Mouse (Mus musculus): Measurements from ENCODE around the gene Scn5a. TPM values are rescaled to one million over a fixed set of nuclear protein-coding genes. Genes with fewer than 3 reads are reported as not detected.
A peak's percentile ranks its signal among the peaks of the same experiment; 100 is the strongest.

The Scn5a gene
- polyA plus RNA-seq, 1 experiment from 2014 or later: 0.10 TPM

DNA sequence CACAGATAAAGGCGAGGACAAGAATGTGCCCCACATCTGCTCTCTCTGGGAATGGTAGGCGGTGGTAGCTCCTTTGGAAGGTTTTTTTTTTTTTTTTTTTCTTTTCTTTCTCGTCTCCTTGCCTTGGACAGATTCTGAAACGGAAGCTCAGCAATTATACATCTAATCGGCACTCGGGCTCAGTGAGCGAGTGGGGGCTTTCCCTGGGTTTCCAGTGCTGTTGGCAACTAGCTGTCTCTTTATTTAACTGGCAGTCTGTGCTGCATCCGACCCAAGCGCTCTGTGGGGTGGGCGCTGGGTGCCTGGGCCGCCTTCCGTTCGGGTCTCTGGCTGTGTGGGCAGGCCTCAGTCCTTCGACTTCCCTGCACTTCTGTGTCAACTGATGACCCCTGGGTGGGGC is 5.8 kb downstream of the Scn5a start:
- WGBS: 52% methylated on average over 14 of the region's 14 CpGs
- no peak overlapping the region for H3K9ac ChIP-seq (replicated peaks; ENCODE audit: low read depth, low read length)
- H3K27me3 ChIP-seq (ENCODE audit: control insufficient read depth, insufficient read depth, low read length): peaks cover 26% of the 10 kb centered on the region
- H3K4me2 ChIP-seq (replicated peaks; ENCODE audit: low read depth, low read length): no peak overlapping the region
- no peak for ATAC-seq (ENCODE audit: insufficient number of reproducible peaks, insufficient read depth, low FRiP score, low read depth)
- no peaks in the 10 kb centered on the region for H3K9me3 ChIP-seq (ENCODE audit: control insufficient read depth, low read depth, low read length)
- H3K27ac ChIP-seq (ENCODE audit: low read length): no peak overlapping the region
- no peak overlapping the region for H3K4me3 ChIP-seq (ENCODE audit: low read depth, low read length)
- H3K36me3 ChIP-seq (ENCODE audit: control insufficient read depth, insufficient read depth, low read length): no peaks in the 10 kb centered on the region
- H3K4me1 ChIP-seq (ENCODE audit: control insufficient read depth, insufficient read depth, low read length): no peaks in the 10 kb centered on the region

GRCm38 (mm10) chr9:119571411-119571888 is 7.4 kb downstream of the Scn5a start:
- H3K27me3 ChIP-seq (ENCODE audit: control insufficient read depth, insufficient read depth, low read length): peaks cover 13% of the 10 kb centered on the region; the same call in 1 of the 2 replicates
- H3K27ac ChIP-seq (ENCODE audit: low read length): no peak overlapping the region
- 4% methylated on average over 15 of the region's 15 CpGs for WGBS
- no peaks in the 10 kb centered on the region for H3K36me3 ChIP-seq (ENCODE audit: control insufficient read depth, insufficient read depth, low read length)
- H3K4me1 ChIP-seq (ENCODE audit: control insufficient read depth, insufficient read depth, low read length): no peaks in the 10 kb centered on the region
- ATAC-seq (ENCODE audit: insufficient number of reproducible peaks, insufficient read depth, low FRiP score, low read depth): no peak
- no peaks in the 10 kb centered on the region for H3K9me3 ChIP-seq (ENCODE audit: control insufficient read depth, low read depth, low read length)
- no peak overlapping the region for H3K4me3 ChIP-seq (ENCODE audit: low read depth, low read length)
- no peak overlapping the region for H3K4me2 ChIP-seq (replicated peaks; ENCODE audit: low read depth, low read length)
- H3K9ac ChIP-seq (replicated peaks; ENCODE audit: low read depth, low read length): no peak overlapping the region

- Histone ChIP-seq H3K9me3 (ENCODE audit: control insufficient read depth, low read depth, low read length) (no peaks in the 10 kb centered on the region), H3K4me3 (ENCODE audit: low read depth, low read length) (no peak overlapping the region), H3K27ac (ENCODE audit: low read length) (no peak overlapping the region), H3K4me1 (ENCODE audit: control insufficient read depth, insufficient read depth, low read length) (no peaks in the 10 kb centered on the region), H3K4me2 (replicated peaks; ENCODE audit: low read depth, low read length) (no peak overlapping the region), H3K36me3 (ENCODE audit: control insufficient read depth, insufficient read depth, low read length) (no peaks in the 10 kb centered on the region), H3K27me3 (ENCODE audit: control insufficient read depth, insufficient read depth, low read length) (peaks cover 13% of the 10 kb centered on the region; the same call in 1 of the 2 replicates), H3K9ac (replicated peaks; ENCODE audit: low read depth, low read length) (no peak overlapping the region)
- ATAC-seq (ENCODE audit: insufficient number of reproducible peaks, insufficient read depth, low FRiP score, low read depth): no peak
- 21% methylated on average over 9 of the region's 9 CpGs for WGBS
These were observed 8.2 kb downstream of the Scn5a start for GRCm38 (mm10) chr9:119570652-119571051.

- Histone ChIP-seq H3K36me3 (ENCODE audit: control insufficient read depth, insufficient read depth, low read length) (no peaks in the 10 kb centered on the region), H3K9me3 (ENCODE audit: control insufficient read depth, low read depth, low read length) (no peaks in the 10 kb centered on the region), H3K4me2 (replicated peaks; ENCODE audit: low read depth, low read length) (no peak overlapping the region), H3K27ac (ENCODE audit: low read length) (no peak overlapping the region), H3K27me3 (ENCODE audit: control insufficient read depth, insufficient read depth, low read length) (peaks cover 13% of the 10 kb centered on the region; the same call in 1 of the 2 replicates), H3K4me3 (ENCODE audit: low read depth, low read length) (no peak overlapping the region), H3K9ac (replicated peaks; ENCODE audit: low read depth, low read length) (no peak overlapping the region), H3K4me1 (ENCODE audit: control insufficient read depth, insufficient read depth, low read length) (no peaks in the 10 kb centered on the region)
- ATAC-seq (ENCODE audit: insufficient number of reproducible peaks, insufficient read depth, low FRiP score, low read depth): no peak
- 77% methylated on average over 8 of the region's 8 CpGs for WGBS
These were observed 10.1 kb downstream of the Scn5a start for GRCm38 (mm10) chr9:119568732-119569131.

DNA sequence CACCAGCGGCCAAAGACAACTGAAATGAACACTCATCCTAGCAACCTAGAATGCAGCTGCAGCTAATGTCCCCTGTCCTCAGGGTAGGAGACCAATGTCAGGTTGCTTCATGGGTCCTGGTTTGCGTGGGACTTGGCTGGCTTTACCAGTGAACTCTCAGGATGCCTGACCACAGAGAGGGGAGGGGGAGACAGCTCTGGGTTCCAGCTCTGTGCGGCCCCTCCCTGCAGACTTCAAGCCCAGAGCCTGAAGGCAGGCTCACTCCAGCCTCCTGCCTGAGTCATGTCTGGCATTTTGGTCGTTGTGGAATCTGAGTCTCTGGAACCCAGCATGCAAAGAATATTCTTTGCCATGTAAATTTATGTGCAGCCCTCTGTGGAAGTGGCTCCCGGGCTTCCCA is 11.0 kb downstream of the Scn5a start:
- H3K27me3 ChIP-seq (ENCODE audit: control insufficient read depth, insufficient read depth, low read length): peaks cover 11% of the 10 kb centered on the region; the same call in 1 of the 2 replicates
- H3K4me1 ChIP-seq (ENCODE audit: control insufficient read depth, insufficient read depth, low read length): no peaks in the 10 kb centered on the region
- H3K9me3 ChIP-seq (ENCODE audit: control insufficient read depth, low read depth, low read length): no peaks in the 10 kb centered on the region
- ATAC-seq (ENCODE audit: insufficient number of reproducible peaks, insufficient read depth, low FRiP score, low read depth): no peak
- no peak overlapping the region for H3K9ac ChIP-seq (replicated peaks; ENCODE audit: low read depth, low read length)
- H3K27ac ChIP-seq (ENCODE audit: low read length): no peak overlapping the region
- H3K4me2 ChIP-seq (replicated peaks; ENCODE audit: low read depth, low read length): no peak overlapping the region
- H3K4me3 ChIP-seq (ENCODE audit: low read depth, low read length): no peak overlapping the region
- no peaks in the 10 kb centered on the region for H3K36me3 ChIP-seq (ENCODE audit: control insufficient read depth, insufficient read depth, low read length)
- WGBS: 80% methylated on average over 5 of the region's 5 CpGs

- Histone ChIP-seq H3K36me3 (ENCODE audit: control insufficient read depth, insufficient read depth, low read length) (no peaks in the 10 kb centered on the region), H3K27me3 (ENCODE audit: control insufficient read depth, insufficient read depth, low read length) (peaks cover 3% of the 10 kb centered on the region; the same call in 1 of the 2 replicates), H3K4me2 (replicated peaks; ENCODE audit: low read depth, low read length) (no peak overlapping the region), H3K4me1 (ENCODE audit: control insufficient read depth, insufficient read depth, low read length) (no peaks in the 10 kb centered on the region), H3K9me3 (ENCODE audit: control insufficient read depth, low read depth, low read length) (no peaks in the 10 kb centered on the region), H3K27ac (ENCODE audit: low read length) (no peak overlapping the region), H3K9ac (replicated peaks; ENCODE audit: low read depth, low read length) (no peak overlapping the region), H3K4me3 (ENCODE audit: low read depth, low read length) (no peak overlapping the region)
- ATAC-seq (ENCODE audit: insufficient number of reproducible peaks, insufficient read depth, low FRiP score, low read depth): peak; percentile 66; the same call in 1 of the 2 replicates
- 14% methylated on average over 10 of the region's 10 CpGs for WGBS
These were observed 12.6 kb downstream of the Scn5a start for GRCm38 (mm10) chr9:119566214-119566613.

- Histone ChIP-seq H3K4me1 (ENCODE audit: control insufficient read depth, insufficient read depth, low read length) (no peaks in the 10 kb centered on the region), H3K4me2 (replicated peaks; ENCODE audit: low read depth, low read length) (no peak overlapping the region), H3K27me3 (ENCODE audit: control insufficient read depth, insufficient read depth, low read length) (no peaks in the 10 kb centered on the region), H3K36me3 (ENCODE audit: control insufficient read depth, insufficient read depth, low read length) (no peaks in the 10 kb centered on the region), H3K27ac (ENCODE audit: low read length) (no peak overlapping the region), H3K9me3 (ENCODE audit: control insufficient read depth, low read depth, low read length) (no peaks in the 10 kb centered on the region), H3K9ac (replicated peaks; ENCODE audit: low read depth, low read length) (no peak overlapping the region), H3K4me3 (ENCODE audit: low read depth, low read length) (no peak overlapping the region)
- no peak for ATAC-seq (ENCODE audit: insufficient number of reproducible peaks, insufficient read depth, low FRiP score, low read depth)
- WGBS: 69% methylated on average over 6 of the region's 6 CpGs
These were observed 14.0 kb downstream of the Scn5a start for GRCm38 (mm10) chr9:119564803-119565202.

DNA sequence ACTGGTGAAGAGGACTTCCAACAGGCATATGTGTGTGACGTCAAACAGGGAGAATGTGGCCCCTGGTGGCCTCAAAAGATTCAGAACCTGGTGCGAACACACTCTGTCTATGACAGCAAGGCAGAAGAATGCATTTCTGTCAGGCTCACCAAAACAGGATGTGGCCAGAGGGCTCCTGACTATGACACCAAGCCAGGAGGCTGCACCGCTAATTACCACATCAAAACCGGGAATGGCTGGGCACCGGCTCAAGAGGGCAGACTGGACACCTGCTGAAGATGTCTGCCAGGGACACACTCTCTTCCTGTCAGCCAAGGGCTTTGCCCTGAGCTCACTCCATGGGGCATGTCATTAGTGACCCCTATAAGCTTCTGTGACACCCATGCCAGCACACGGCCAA is 15.2 kb downstream of the Scn5a start:
- Histone ChIP-seq H3K27me3 (ENCODE audit: control insufficient read depth, insufficient read depth, low read length) (no peaks in the 10 kb centered on the region), H3K9me3 (ENCODE audit: control insufficient read depth, low read depth, low read length) (no peaks in the 10 kb centered on the region), H3K9ac (replicated peaks; ENCODE audit: low read depth, low read length) (no peak overlapping the region), H3K27ac (ENCODE audit: low read length) (no peak overlapping the region), H3K36me3 (ENCODE audit: control insufficient read depth, insufficient read depth, low read length) (no peaks in the 10 kb centered on the region), H3K4me1 (ENCODE audit: control insufficient read depth, insufficient read depth, low read length) (no peaks in the 10 kb centered on the region), H3K4me2 (replicated peaks; ENCODE audit: low read depth, low read length) (no peak overlapping the region), H3K4me3 (ENCODE audit: low read depth, low read length) (no peak overlapping the region)
- 70% methylated on average over 6 of the region's 6 CpGs for WGBS
- ATAC-seq (ENCODE audit: insufficient number of reproducible peaks, insufficient read depth, low FRiP score, low read depth): no peak

GRCm38 (mm10) chr9:119562256-119562655 is 16.6 kb downstream of the Scn5a start:
- H3K27ac ChIP-seq (ENCODE audit: low read length): no peak overlapping the region
- H3K9ac ChIP-seq (replicated peaks; ENCODE audit: low read depth, low read length): no peak overlapping the region
- H3K36me3 ChIP-seq (ENCODE audit: control insufficient read depth, insufficient read depth, low read length): no peaks in the 10 kb centered on the region
- H3K4me2 ChIP-seq (replicated peaks; ENCODE audit: low read depth, low read length): no peak overlapping the region
- H3K4me1 ChIP-seq (ENCODE audit: control insufficient read depth, insufficient read depth, low read length): no peaks in the 10 kb centered on the region
- no peak overlapping the region for H3K4me3 ChIP-seq (ENCODE audit: low read depth, low read length)
- H3K9me3 ChIP-seq (ENCODE audit: control insufficient read depth, low read depth, low read length): no peaks in the 10 kb centered on the region
- ATAC-seq (ENCODE audit: insufficient number of reproducible peaks, insufficient read depth, low FRiP score, low read depth): no peak
- H3K27me3 ChIP-seq (ENCODE audit: control insufficient read depth, insufficient read depth, low read length): no peaks in the 10 kb centered on the region
- WGBS: 75% methylated on average over 12 of the region's 12 CpGs

Measured in stomach, embryonic 14.5 days (tissue).